Mouse (Mus musculus) kidney, postnatal 25 days (tissue): Measurements from ENCODE around the gene Uck1.

Source experiments
- DNase-seq, 2 experiments: peaks; one replicate each; pipeline ENCODE4 v3.0.0; 2021; ENCODE audit warnings: mixed read lengths in 2 of 2

The Uck1 gene

GRCm38 (mm10) chr2:32218541-32219334 is 41.2 kb downstream of the Uck1 start:
- peak; percentile 73 to 89 for DNase-seq

- no peak for DNase-seq
Observed at GRCm38 (mm10) chr2:32218113-32218512, 41.8 kb downstream of the Uck1 start.

- no peak for DNase-seq
Observed at GRCm38 (mm10) chr2:32217656-32218055, 42.3 kb downstream of the Uck1 start.

- DNase-seq, result no peak
Observed at GRCm38 (mm10) chr2:32216506-32216905, 43.5 kb downstream of the Uck1 start.

GRCm38 (mm10) chr2:32215576-32215975 is 44.4 kb downstream of the Uck1 start:
- no peak for DNase-seq

- peak in 1 of 2 experiments; percentile 29 for DNase-seq
Observed at GRCm38 (mm10) chr2:32213000-32213399, 47.0 kb downstream of the Uck1 start.

GRCm38 (mm10) chr2:32211689-32212088 is 48.3 kb downstream of the Uck1 start:
- DNase-seq, result no peak

GRCm38 (mm10) chr2:32207682-32208081 is 52.3 kb downstream of the Uck1 start:
- DNase-seq, result peak; percentile 56 to 82
